Mouse (Mus musculus): ENCODE measurements around the gene Armc10.
"Not testable (repeated sequence)": the region's sequence is repeated elsewhere in the genome, so short reads cannot be mapped to it uniquely, and the experiment has no call there.

Armc10 gene

GRCm38 (mm10) chr5:21667191-21668137, 21.9 kb downstream of the Armc10 start:
- DNase-seq (ENCODE audit: low spot score), result no peak

GRCm38 (mm10) chr5:21669307-21669706, 23.7 kb downstream of the Armc10 start:
- DNase-seq (ENCODE audit: low spot score), result no peak

- no peak for DNase-seq (ENCODE audit: low spot score)
Observed at GRCm38 (mm10) chr5:21672812-21673635, 27.4 kb downstream of the Armc10 start.

GRCm38 (mm10) chr5:21673742-21674141, 28.1 kb downstream of the Armc10 start:
- no peak for DNase-seq (ENCODE audit: low spot score)

GRCm38 (mm10) chr5:21675019-21675418, 29.4 kb downstream of the Armc10 start:
- no peak for DNase-seq (ENCODE audit: low spot score)

GRCm38 (mm10) chr5:21675494-21675893, 29.9 kb downstream of the Armc10 start:
- no peak for DNase-seq (ENCODE audit: low spot score)

GRCm38 (mm10) chr5:21677939-21678338, 32.3 kb downstream of the Armc10 start:
- no peak for DNase-seq (ENCODE audit: low spot score)

- DNase-seq (ENCODE audit: low spot score), result no peak
Observed at GRCm38 (mm10) chr5:21678363-21678762, 32.8 kb downstream of the Armc10 start.

- DNase-seq (ENCODE audit: low spot score), result no peak
Observed at GRCm38 (mm10) chr5:21680029-21680428, 34.4 kb downstream of the Armc10 start.

- DNase-seq (ENCODE audit: low spot score), result no peak
Observed at GRCm38 (mm10) chr5:21680940-21681339, 35.3 kb downstream of the Armc10 start.

GRCm38 (mm10) chr5:21683811-21684210, 38.2 kb downstream of the Armc10 start:
- no peak for DNase-seq (ENCODE audit: low spot score)

GRCm38 (mm10) chr5:21685001-21685400, 39.4 kb downstream of the Armc10 start:
- DNase-seq (ENCODE audit: low spot score), result no peak

GRCm38 (mm10) chr5:21687042-21687441, 41.4 kb downstream of the Armc10 start:
- DNase-seq (ENCODE audit: low spot score), result no peak

GRCm38 (mm10) chr5:21692230-21692629, 46.6 kb downstream of the Armc10 start:
- no peak for DNase-seq (ENCODE audit: low spot score)

- DNase-seq (ENCODE audit: low spot score), result no peak
Observed at GRCm38 (mm10) chr5:21693372-21693870, 47.8 kb downstream of the Armc10 start.

- no peak for DNase-seq (ENCODE audit: low spot score)
Observed at GRCm38 (mm10) chr5:21694854-21695490, 49.4 kb downstream of the Armc10 start.

- DNase-seq (ENCODE audit: low spot score), result not testable (repeated sequence)
Observed at GRCm38 (mm10) chr5:21699555-21699954, 53.9 kb downstream of the Armc10 start.

- no peak for DNase-seq (ENCODE audit: low spot score)
Observed at GRCm38 (mm10) chr5:21700272-21700821, 54.7 kb downstream of the Armc10 start.

GRCm38 (mm10) chr5:21700934-21701333, 55.3 kb downstream of the Armc10 start:
- DNase-seq (ENCODE audit: low spot score), result no peak

- peak; percentile 99 for DNase-seq (ENCODE audit: low spot score)
Observed at GRCm38 (mm10) chr5:21701351-21702008, 55.9 kb downstream of the Armc10 start, which contains the start of gene Napepld. Gene Napepld (minus strand): TSS chr5:21701396.

- DNase-seq (ENCODE audit: low spot score), result no peak
Observed at GRCm38 (mm10) chr5:21702009-21702364, 56.4 kb downstream of the Armc10 start.
